Mouse (Mus musculus): ENCODE measurements around the gene Plppr2. TPM values are rescaled to one million over a fixed set of nuclear protein-coding genes. Genes with fewer than 3 reads are reported as not detected.
A peak's percentile ranks its signal among the peaks of the same experiment; 100 is the strongest.

Gene Plppr2
- polyA plus RNA-seq, 1 experiment, result 14.9 TPM

- Histone ChIP-seq H3K4me3 (ENCODE audit: insufficient read depth, low read length) (no peak overlapping the region), H3K27ac (ENCODE audit: insufficient read depth, low read length) (no peak overlapping the region), H3K4me1 (ENCODE audit: control insufficient read depth, insufficient read depth, low read length) (no peaks in the 10 kb centered on the region)
- TF ChIP-seq CTCF (IDR thresholded peaks at IDR 0.05; ENCODE audit: borderline replicate concordance, insufficient read depth, low read length) (no peak), POLR2A (IDR thresholded peaks at IDR 0.05; ENCODE audit: low read depth, low read length) (no peak)
Measured at GRCm38 (mm10) chr9:21968883-21969282, 32.0 kb downstream of the Plppr2 start.

- Histone ChIP-seq H3K27ac (ENCODE audit: insufficient read depth, low read length) (no peak overlapping the region), H3K4me3 (ENCODE audit: insufficient read depth, low read length) (no peak overlapping the region), H3K4me1 (ENCODE audit: control insufficient read depth, insufficient read depth, low read length) (no peaks in the 10 kb centered on the region)
- TF ChIP-seq POLR2A (IDR thresholded peaks at IDR 0.05; ENCODE audit: low read depth, low read length) (no peak), CTCF (IDR thresholded peaks at IDR 0.05; ENCODE audit: borderline replicate concordance, insufficient read depth, low read length) (no peak)
Measured at GRCm38 (mm10) chr9:21969304-21969703, 32.5 kb downstream of the Plppr2 start.

GRCm38 (mm10) chr9:21976626-21977175 is 39.9 kb downstream of the Plppr2 start:
- no peak for TF ChIP-seq CTCF (IDR thresholded peaks at IDR 0.05; ENCODE audit: borderline replicate concordance, insufficient read depth, low read length)
- no peak for TF ChIP-seq POLR2A (IDR thresholded peaks at IDR 0.05; ENCODE audit: low read depth, low read length)
- H3K4me1 ChIP-seq (ENCODE audit: control insufficient read depth, insufficient read depth, low read length), result no peaks in the 10 kb centered on the region
- H3K4me3 ChIP-seq (ENCODE audit: insufficient read depth, low read length), result no peak overlapping the region
- no peak overlapping the region for H3K27ac ChIP-seq (ENCODE audit: insufficient read depth, low read length)

- Histone ChIP-seq H3K4me3 (ENCODE audit: insufficient read depth, low read length) (no peak overlapping the region), H3K4me1 (ENCODE audit: control insufficient read depth, insufficient read depth, low read length) (no peaks in the 10 kb centered on the region), H3K27ac (ENCODE audit: insufficient read depth, low read length) (no peak overlapping the region)
- TF ChIP-seq POLR2A (IDR thresholded peaks at IDR 0.05; ENCODE audit: low read depth, low read length) (no peak), CTCF (IDR thresholded peaks at IDR 0.05; ENCODE audit: borderline replicate concordance, insufficient read depth, low read length) (no peak)
Measured at GRCm38 (mm10) chr9:21977331-21977730, 40.5 kb downstream of the Plppr2 start.

- H3K4me3 ChIP-seq (ENCODE audit: insufficient read depth, low read length), result no peak overlapping the region
- no peak for TF ChIP-seq POLR2A (IDR thresholded peaks at IDR 0.05; ENCODE audit: low read depth, low read length)
- TF ChIP-seq CTCF (IDR thresholded peaks at IDR 0.05; ENCODE audit: borderline replicate concordance, insufficient read depth, low read length), result peak; percentile 47; the same call in 1 of the 2 replicates
- H3K4me1 ChIP-seq (ENCODE audit: control insufficient read depth, insufficient read depth, low read length), result no peaks in the 10 kb centered on the region
- H3K27ac ChIP-seq (ENCODE audit: insufficient read depth, low read length), result no peak overlapping the region
Measured at GRCm38 (mm10) chr9:21977972-21978371, 41.1 kb downstream of the Plppr2 start.

GRCm38 (mm10) chr9:21978398-21979128 is 41.7 kb downstream of the Plppr2 start:
- no peaks in the 10 kb centered on the region for H3K4me1 ChIP-seq (ENCODE audit: control insufficient read depth, insufficient read depth, low read length)
- no peak overlapping the region for H3K4me3 ChIP-seq (ENCODE audit: insufficient read depth, low read length)
- H3K27ac ChIP-seq (ENCODE audit: insufficient read depth, low read length), result no peak overlapping the region
- TF ChIP-seq CTCF (IDR thresholded peaks at IDR 0.05; ENCODE audit: borderline replicate concordance, insufficient read depth, low read length), result no peak
- TF ChIP-seq POLR2A (IDR thresholded peaks at IDR 0.05; ENCODE audit: low read depth, low read length), result no peak

- TF ChIP-seq CTCF (IDR thresholded peaks at IDR 0.05; ENCODE audit: borderline replicate concordance, insufficient read depth, low read length) (no peak), POLR2A (IDR thresholded peaks at IDR 0.05; ENCODE audit: low read depth, low read length) (no peak)
- no peak overlapping the region for H3K4me3 ChIP-seq (ENCODE audit: insufficient read depth, low read length)
Measured at GRCm38 (mm10) chr9:21983911-21984310, 47.1 kb downstream of the Plppr2 start.

GRCm38 (mm10) chr9:21987592-21988342 is 50.9 kb downstream of the Plppr2 start:
- no peak overlapping the region for H3K27ac ChIP-seq (ENCODE audit: insufficient read depth, low read length)
- H3K4me1 ChIP-seq (ENCODE audit: control insufficient read depth, insufficient read depth, low read length), result no peaks in the 10 kb centered on the region
- H3K4me3 ChIP-seq (ENCODE audit: insufficient read depth, low read length), result no peak overlapping the region
- no peak for TF ChIP-seq CTCF (IDR thresholded peaks at IDR 0.05; ENCODE audit: borderline replicate concordance, insufficient read depth, low read length)
- no peak for TF ChIP-seq POLR2A (IDR thresholded peaks at IDR 0.05; ENCODE audit: low read depth, low read length)

More at GRCm38 (mm10) chr9:21983911-21984310, 47.1 kb downstream of the Plppr2 start:
- H3K27ac ChIP-seq (ENCODE audit: insufficient read depth, low read length), result no peak overlapping the region
- no peaks in the 10 kb centered on the region for H3K4me1 ChIP-seq (ENCODE audit: control insufficient read depth, insufficient read depth, low read length)

- peak overlapping the region; percentile 31 for H3K4me3 ChIP-seq (ENCODE audit: insufficient read depth, low read length)
- H3K4me1 ChIP-seq (ENCODE audit: control insufficient read depth, insufficient read depth, low read length), result no peaks in the 10 kb centered on the region
- TF ChIP-seq POLR2A (IDR thresholded peaks at IDR 0.05; ENCODE audit: low read depth, low read length) (no peak), CTCF (IDR thresholded peaks at IDR 0.05; ENCODE audit: borderline replicate concordance, insufficient read depth, low read length) (no peak)
- H3K27ac ChIP-seq (ENCODE audit: insufficient read depth, low read length), result no peak overlapping the region
Measured at GRCm38 (mm10) chr9:21988421-21989101, 51.7 kb downstream of the Plppr2 start.

Measured in embryonic fibroblast, embryonic 13.5 days (primary cell).